Mouse (Mus musculus) lung, embryonic 15.5 days (tissue): ENCODE results near the gene Zfp981. TPM values are rescaled to one million over a fixed set of nuclear protein-coding genes. Genes with fewer than 3 reads are reported as not detected.
"Not testable (repeated sequence)": the region's sequence is repeated elsewhere in the genome, so short reads cannot be mapped to it uniquely, and the experiment has no call there.

Experiments
- ATAC-seq: fragments of 200-750 bp; cut with Nextera tagmentation; 2 replicates; pipeline ENCODE4 v1.8.0; 2017; ENCODE audit warnings: moderate number of reproducible peaks, borderline replicate concordance; ENCODE audit not compliant: low FRiP score, low TSS enrichment; ENCODE audit errors: extremely low read depth
- H3K27ac ChIP-seq: fragments of 300-500 bp; sonication (generic); 2 replicates; pipeline ENCODE4 v1.5.1; 2015; ENCODE audit warnings: moderate library complexity, mild to moderate bottlenecking, inconsistent platforms
- H3K27me3 ChIP-seq: fragments of 300-500 bp; sonication (generic); 2 replicates; pipeline ENCODE4 v1.6.1; 2015; ENCODE audit warnings: inconsistent platforms
- H3K36me3 ChIP-seq: fragments of 300-500 bp; sonication (generic); 2 replicates; pipeline ENCODE4 v1.6.1; 2015; ENCODE audit warnings: inconsistent platforms
- H3K4me1 ChIP-seq: fragments of 300-500 bp; sonication (generic); 2 replicates; pipeline ENCODE4 v1.6.1; 2015; ENCODE audit warnings: inconsistent platforms
- H3K4me2 ChIP-seq: fragments of 300-500 bp; sonication (generic); 2 replicates; pipeline ENCODE4 v1.6.1; 2015; ENCODE audit warnings: inconsistent platforms, mild to moderate bottlenecking, moderate library complexity
- H3K4me3 ChIP-seq: fragments of 300-500 bp; sonication (generic); 2 replicates; pipeline ENCODE4 v1.5.1; 2015; ENCODE audit warnings: mild to moderate bottlenecking, inconsistent platforms
- H3K9ac ChIP-seq: fragments of 300-500 bp; sonication (generic); 2 replicates; pipeline ENCODE4 v1.6.1; 2015; ENCODE audit warnings: inconsistent platforms
- H3K9me3 ChIP-seq: fragments of 300-500 bp; sonication (generic); 2 replicates; pipeline ENCODE4 v1.6.1; 2016; ENCODE audit warnings: inconsistent platforms
- WGBS: fragments of 180-500 bp; shearing (Covaris S2); methylation state at CpG from one replicate; pipeline ENCODE4 v1.1.7; 2015; 5-methylcytosine and 5-hydroxymethylcytosine counted together
- polyA plus RNA-seq: library from polyadenylated mRNA; unstranded; fragments of >200 nt; fragmentation: Nextera tagmentation; extraction: Ambion mirVana; gene quantifications from 2 replicates; pipeline ENCODE4 v1.2.1, GENCODE M21; 2015

Zfp981 gene
- polyA plus RNA-seq, 1 experiment from 2014 or later: not detected

DNA sequence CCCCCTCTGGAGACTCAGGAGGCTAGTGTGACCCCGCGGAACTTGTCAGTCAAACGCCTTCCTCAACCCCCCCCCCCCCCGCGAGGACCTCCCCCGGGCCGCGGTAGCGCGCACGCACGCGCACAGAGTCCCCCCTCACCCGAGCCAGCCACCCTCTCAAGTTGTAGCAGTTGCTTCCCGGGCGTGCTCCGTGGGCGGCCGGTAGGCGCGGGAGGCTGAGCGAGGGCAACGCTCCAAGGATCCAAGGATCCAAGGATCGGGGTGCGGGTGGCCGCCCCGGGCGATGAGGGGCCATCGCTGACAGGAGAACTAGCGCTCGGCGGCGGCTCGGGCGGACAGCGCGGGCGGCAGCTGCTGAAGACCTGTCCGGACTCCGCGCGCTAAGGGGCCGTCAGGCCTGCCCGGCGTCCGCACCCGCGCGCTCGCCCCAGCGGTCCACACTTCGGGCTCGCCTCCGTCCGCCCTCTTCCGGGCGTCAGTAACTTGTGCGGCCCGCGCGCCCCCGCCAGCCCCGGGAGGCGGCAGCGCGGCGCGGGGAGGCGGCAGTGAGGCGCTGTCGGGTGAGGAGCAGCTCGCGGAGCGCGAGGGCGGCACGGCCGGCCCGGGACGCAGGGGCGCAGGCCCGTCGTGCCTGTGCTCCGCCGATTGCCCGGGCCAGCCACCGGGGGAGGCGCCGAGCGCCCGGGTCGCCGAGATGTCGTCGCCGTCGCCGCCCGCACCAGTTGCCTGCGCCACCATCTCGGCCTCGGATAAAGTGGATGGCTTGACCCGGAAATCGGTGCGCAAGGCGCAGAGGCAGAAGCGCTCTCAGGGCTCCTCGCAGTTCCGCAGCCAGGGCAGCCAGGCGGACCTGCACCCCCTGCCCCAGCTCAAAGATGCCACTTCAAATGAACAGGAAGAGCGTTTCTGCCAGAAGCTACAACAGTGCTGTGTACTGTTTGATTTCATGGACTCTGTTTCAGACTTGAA, 78.4 kb downstream of the Zfp981 start:
- H3K9ac ChIP-seq, H3K4me1 ChIP-seq, H3K27ac ChIP-seq, H3K27me3 ChIP-seq, H3K4me3 ChIP-seq, H3K36me3 ChIP-seq, H3K9me3 ChIP-seq, H3K4me2 ChIP-seq: not testable (repeated sequence)
- ATAC-seq: peak; percentile 73; the same call in 1 of the 2 replicates
- 0% methylated on average over 19 of the region's 111 CpGs for WGBS

Other genes starting within 250 kb of the Zfp981 start
- 1.1 and 1.2 TPM in 2 replicates for gene Zfp992, start 53.0 kb upstream of the Zfp981 start, polyA plus RNA-seq
- gene Zfp993, start 108.9 kb downstream of the Zfp981 start, polyA plus RNA-seq: 1.7 and 1.8 TPM in 2 replicates